Mouse (Mus musculus) thymus, adult 2 months (tissue): ENCODE results near the gene Stoml2. TPM values are rescaled to one million over a fixed set of nuclear protein-coding genes. Genes with fewer than 3 reads are reported as not detected.

Experiments
- DNase-seq: peaks from one replicate; pipeline ENCODE4 v3.0.0; 2021
- H3K27ac ChIP-seq: fragments of 200-500 bp; 2 replicates; pipeline ENCODE4 v1.5.1; 2012; ENCODE audit warnings: low read length, control low read depth; ENCODE audit not compliant: control insufficient read depth, insufficient read depth
- H3K27me3 ChIP-seq: fragments of 200-500 bp; 2 replicates; pipeline ENCODE4 v1.6.1; 2012; ENCODE audit warnings: mild to moderate bottlenecking, low read length, moderate library complexity, mixed read lengths; ENCODE audit not compliant: control insufficient read depth, insufficient read depth
- H3K36me3 ChIP-seq: fragments of 200-500 bp; 2 replicates; pipeline ENCODE4 v1.6.1; 2012; ENCODE audit warnings: mild to moderate bottlenecking, low read length, moderate library complexity; ENCODE audit not compliant: control insufficient read depth, insufficient read depth
- H3K4me1 ChIP-seq: fragments of 200-500 bp; replicated peaks from 2 replicates; pipeline ENCODE4 v1.6.1; 2012; ENCODE audit warnings: low read length; ENCODE audit not compliant: control insufficient read depth, insufficient read depth
- H3K4me3 ChIP-seq: fragments of 200-500 bp; 2 replicates; pipeline ENCODE4 v1.5.1; 2012; ENCODE audit warnings: mild to moderate bottlenecking, low read length, control low read depth, moderate library complexity; ENCODE audit not compliant: control insufficient read depth, insufficient read depth
- CTCF ChIP-seq: fragments of 200-500 bp; IDR thresholded peaks from 2 replicates; pipeline ENCODE4 v1.5.1; 2012; ENCODE audit warnings: mild to moderate bottlenecking, control low read depth, low read length, moderate library complexity, borderline replicate concordance; ENCODE audit not compliant: control insufficient read depth, poor library complexity, insufficient read depth; ENCODE audit errors: extremely low read depth
- POLR2A ChIP-seq: fragments of 200-500 bp; IDR thresholded peaks from 2 replicates; pipeline ENCODE4 v1.6.1; 2012; ENCODE audit warnings: mild to moderate bottlenecking, low read length, control low read depth, moderate library complexity; ENCODE audit not compliant: control insufficient read depth, poor library complexity, insufficient read depth; ENCODE audit errors: extremely low read depth
- whole genome bisulfite sequencing: fragments of 180-500 bp; shearing (Covaris S2); methylation state at CpG from one replicate; pipeline ENCODE4 v1.1.7; 2018; 5-methylcytosine and 5-hydroxymethylcytosine counted together
- polyA plus RNA-seq: library from polyadenylated mRNA; depleted of rRNA; stranded (reverse); fragments of >200 nt; gene quantifications from 2 replicates; pipeline ENCODE4 v1.2.3, GENCODE M21; 2012

Stoml2 gene
- polyA plus RNA-seq, 1 experiment, result 78.5 TPM

GRCm38 (mm10) chr4:43032501-43032900, 991 bp upstream of the Stoml2 start:
- Histone ChIP-seq H3K36me3 (no peaks in the 10 kb centered on the region), H3K4me1 (peaks cover 9% of the 10 kb centered on the region), H3K27ac (no peak overlapping the region), H3K4me3 (no peak overlapping the region), H3K27me3 (no peaks in the 10 kb centered on the region)
- TF ChIP-seq POLR2A, result no peak
- TF ChIP-seq CTCF, result no peak
- 100% methylated on average over 1 of the region's 1 CpGs for WGBS
- DNase-seq, result no peak

- peak overlapping the region; percentile 62; the same call in 1 of the 2 replicates for H3K27ac ChIP-seq
- peak overlapping the region; percentile 69 for H3K4me3 ChIP-seq
- H3K36me3 ChIP-seq, result no peaks in the 10 kb centered on the region
- no peaks in the 10 kb centered on the region for H3K27me3 ChIP-seq
- TF ChIP-seq POLR2A, result no peak
- no peak for TF ChIP-seq CTCF
- DNase-seq, result no peak
- 3% methylated on average over 28 of the region's 28 CpGs for WGBS
- peaks cover 9% of the 10 kb centered on the region for H3K4me1 ChIP-seq
Measured at GRCm38 (mm10) chr4:43030780-43031230, 705 bp downstream of the Stoml2 start.

GRCm38 (mm10) chr4:43030352-43030751, 1.2 kb downstream of the Stoml2 start:
- Histone ChIP-seq H3K4me1 (peaks cover 9% of the 10 kb centered on the region), H3K36me3 (no peaks in the 10 kb centered on the region), H3K27me3 (no peaks in the 10 kb centered on the region), H3K4me3 (peak overlapping the region; percentile 69; the same call in 1 of the 2 replicates), H3K27ac (no peak overlapping the region; the same call in 1 of the 2 replicates)
- WGBS, result 85% methylated on average over 9 of the region's 9 CpGs
- TF ChIP-seq POLR2A (no peak), CTCF (no peak)
- no peak for DNase-seq

- DNase-seq, result no peak
- 94% methylated on average over 9 of the region's 9 CpGs for WGBS
- Histone ChIP-seq H3K27me3 (no peaks in the 10 kb centered on the region), H3K36me3 (no peaks in the 10 kb centered on the region), H3K27ac (no peak overlapping the region), H3K4me3 (no peak overlapping the region), H3K4me1 (peaks cover 13% of the 10 kb centered on the region)
- TF ChIP-seq CTCF (no peak), POLR2A (no peak)
Measured at GRCm38 (mm10) chr4:43029749-43030148, 1.8 kb downstream of the Stoml2 start.

GRCm38 (mm10) chr4:43029121-43029520, 2.4 kb downstream of the Stoml2 start:
- H3K27me3 ChIP-seq, result no peaks in the 10 kb centered on the region
- H3K4me3 ChIP-seq, result no peak overlapping the region
- no peak for DNase-seq
- H3K36me3 ChIP-seq, result no peaks in the 10 kb centered on the region
- peaks cover 18% of the 10 kb centered on the region for H3K4me1 ChIP-seq
- H3K27ac ChIP-seq, result no peak overlapping the region
- TF ChIP-seq POLR2A, result no peak
- no peak for TF ChIP-seq CTCF
- WGBS, result 98% methylated on average over 7 of the region's 7 CpGs

GRCm38 (mm10) chr4:43025084-43025960, 6.2 kb downstream of the Stoml2 start, which contains the start of gene Pigo:
Gene Pigo (minus strand): TSS chr4:43025819.
- peak within 1 kb of the TSS; percentile 74 for H3K4me3 ChIP-seq
- H3K27me3 ChIP-seq, result no peaks in the 10 kb centered on the region
- H3K36me3 ChIP-seq, result peaks cover 17% of the 10 kb centered on the region
- peak; percentile 89 for DNase-seq
- peaks cover 10% of the 10 kb centered on the region for H3K4me1 ChIP-seq
- TF ChIP-seq CTCF (peak; percentile 90), POLR2A (no peak)
- peak within 1 kb of the TSS; percentile 75 for H3K27ac ChIP-seq
- WGBS, result 7% methylated on average over 42 of the region's 42 CpGs
